Comparison of ENCODE assay signal across 21 mouse cellular contexts in genomic region chr17:78317381-78317780, GRCm38 (mm10).
"Had no signal": no experiment of that assay in that cellular context is flagged by ENCODE, and none has a peak within 500 bp of the region (broad histone marks: within the 10 kb centered on the region; RNA-seq: fewer than 3 reads in every experiment).

No protein-coding gene starts in this region.

- H3K9ac ChIP-seq: forebrain, postnatal 0 days; heart, embryonic 13.5 days; heart, embryonic 15.5 days; hindbrain, embryonic 13.5 days; hindbrain, embryonic 15.5 days; limb, embryonic 13.5 days; limb, embryonic 15.5 days; liver, embryonic 12.5 days; liver, embryonic 14.5 days had no signal

- DNase-seq: forebrain, postnatal 0 days; gastrocnemius, postnatal 14 days; gastrocnemius, postnatal 36 days; heart, adult 11 months; heart, adult 2 months; heart, postnatal 14 days; heart, postnatal 36 days; layer of hippocampus, adult 9-11 months; layer of hippocampus, postnatal 36 days; left cerebral cortex, postnatal 4 days had no signal

- H3K4me2 ChIP-seq: heart, embryonic 11.5 days; heart, embryonic 13.5 days; heart, embryonic 15.5 days; hindbrain, embryonic 13.5 days; hindbrain, embryonic 15.5 days; limb, embryonic 13.5 days; limb, embryonic 15.5 days; liver, embryonic 12.5 days had no signal

- H3K36me3 ChIP-seq: heart, embryonic 15.5 days; hindbrain, embryonic 15.5 days had no signal

- H3K4me3 ChIP-seq: heart, adult 2 months; heart, embryonic 13.5 days; heart, embryonic 15.5 days; hindbrain, embryonic 13.5 days; hindbrain, embryonic 15.5 days; limb, embryonic 13.5 days; limb, embryonic 15.5 days; liver, embryonic 12.5 days had no signal

- H3K27ac ChIP-seq: heart, adult 2 months; heart, embryonic 13.5 days; heart, embryonic 15.5 days; hindbrain, embryonic 13.5 days; hindbrain, embryonic 15.5 days; hindbrain, postnatal 0 days; limb, embryonic 13.5 days; limb, embryonic 15.5 days; liver, embryonic 12.5 days; liver, embryonic 14.5 days had no signal

- H3K9me3 ChIP-seq: heart, embryonic 13.5 days; heart, embryonic 15.5 days; hindbrain, embryonic 13.5 days; hindbrain, embryonic 15.5 days; limb, embryonic 13.5 days; limb, embryonic 15.5 days; liver, embryonic 12.5 days had no signal

- ATAC-seq: forebrain, postnatal 0 days; hindbrain, postnatal 0 days; intestine, embryonic 16.5 days; liver, embryonic 12.5 days had no signal

- H3K27me3 ChIP-seq: heart, embryonic 15.5 days; hindbrain, embryonic 13.5 days; hindbrain, embryonic 15.5 days; limb, embryonic 13.5 days; limb, embryonic 15.5 days; liver, embryonic 12.5 days had no signal

- H3K4me1 ChIP-seq: hindbrain, embryonic 13.5 days had no signal
